Mouse (Mus musculus) mouse trophoblast stem cell (cell line): Measurements from ENCODE around the gene Nudt2.

ENCODE experiments used
- in situ Hi-C, 2 experiments: fragments of 300-500 bp; cut with MseI, MboI; formaldehyde crosslinking; loops; 2 replicates in 1 of 2; 3 replicates in 1 of 2; pipeline ENCODE4 v1.15.1; 2025

The Nudt2 gene

DNA sequence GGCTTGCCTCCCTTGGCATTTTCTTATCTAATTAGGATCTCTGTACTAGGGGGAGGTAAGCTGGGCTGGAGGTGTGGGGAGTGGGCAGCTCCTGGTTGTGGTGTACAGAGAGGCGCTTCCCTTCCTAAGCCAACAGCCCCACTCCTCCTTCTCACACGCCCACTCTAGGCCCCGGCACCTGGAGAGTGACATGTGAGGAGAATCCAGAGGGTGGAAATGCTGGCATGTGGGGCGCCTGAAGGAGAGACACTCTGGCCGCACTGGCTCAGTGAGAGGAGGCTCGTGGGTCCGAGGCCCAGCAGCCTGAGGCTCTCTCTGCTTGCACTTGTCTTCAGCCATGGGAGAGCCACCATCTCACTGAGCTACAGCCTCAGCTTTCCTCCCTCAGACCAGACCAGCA, 53.4 kb downstream of the Nudt2 start:
- in situ Hi-C loops = no loop called here

DNA sequence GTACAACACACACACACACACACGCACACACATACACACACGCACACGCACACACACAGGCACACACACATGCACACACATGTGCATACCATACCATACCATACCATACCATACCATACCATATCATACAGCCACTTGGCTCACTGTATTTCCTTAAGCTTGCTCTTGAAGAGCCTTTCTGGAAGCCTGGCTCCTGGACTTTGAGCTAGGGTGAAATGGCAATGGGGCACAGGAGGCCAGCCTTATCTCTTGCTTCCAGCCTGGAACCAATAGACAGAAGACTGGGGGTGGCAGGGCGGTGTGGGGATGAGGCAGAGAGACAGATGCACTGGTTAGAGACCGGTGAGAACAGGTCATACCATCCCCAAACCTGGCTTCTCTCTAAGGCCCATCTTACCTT, 54.2 kb downstream of the Nudt2 start:
- in situ Hi-C loops = no loop called here

DNA sequence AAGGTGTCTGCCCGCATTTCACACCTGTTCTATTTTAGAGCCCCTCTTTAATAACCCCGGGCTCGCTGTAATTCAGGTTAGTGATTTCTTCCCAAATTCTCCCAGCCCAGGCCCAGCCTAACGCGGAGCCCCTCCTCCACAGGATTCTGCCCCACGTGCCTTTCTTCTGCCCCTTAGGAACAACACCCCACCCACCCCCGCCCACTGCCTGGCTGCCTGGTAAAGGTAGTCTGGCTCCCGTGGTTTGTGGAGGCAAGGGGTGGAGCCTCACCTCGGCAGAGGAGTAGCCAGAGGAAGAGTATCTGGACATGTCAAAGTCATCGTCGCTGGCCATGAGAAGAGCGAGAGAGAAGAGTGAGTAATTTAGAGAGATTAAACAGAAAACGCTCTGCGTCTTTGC, 55.7 kb downstream of the Nudt2 start:
- in situ Hi-C loops = loop anchor here in 1 of 2 experiments (5.0 kb wide), 1 partner anchor 92 kb away; no protein-coding TSS in a partner anchor

DNA sequence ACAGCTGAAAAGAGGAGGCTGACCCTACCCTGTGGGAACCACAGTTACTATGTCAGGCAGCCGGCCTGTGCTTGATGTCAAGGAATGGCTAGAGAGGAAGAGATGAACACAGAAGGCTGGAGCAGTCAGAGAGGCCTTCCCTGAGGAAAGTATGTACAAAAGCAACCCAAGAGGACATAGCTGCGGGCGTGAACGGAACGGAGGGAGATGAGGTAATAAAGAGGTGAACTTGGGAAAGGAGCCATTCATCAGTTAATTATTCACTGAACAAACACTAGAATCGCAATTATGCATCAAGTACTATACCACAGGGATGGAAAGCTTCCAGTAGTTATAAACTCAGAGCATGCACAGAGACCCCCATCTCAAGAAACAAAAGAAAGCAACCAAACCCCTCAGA, 57.2 kb downstream of the Nudt2 start:
- in situ Hi-C loops = loop anchor here in 1 of 2 experiments (5.0 kb wide), 1 partner anchor 90 kb away; no protein-coding TSS in a partner anchor

DNA sequence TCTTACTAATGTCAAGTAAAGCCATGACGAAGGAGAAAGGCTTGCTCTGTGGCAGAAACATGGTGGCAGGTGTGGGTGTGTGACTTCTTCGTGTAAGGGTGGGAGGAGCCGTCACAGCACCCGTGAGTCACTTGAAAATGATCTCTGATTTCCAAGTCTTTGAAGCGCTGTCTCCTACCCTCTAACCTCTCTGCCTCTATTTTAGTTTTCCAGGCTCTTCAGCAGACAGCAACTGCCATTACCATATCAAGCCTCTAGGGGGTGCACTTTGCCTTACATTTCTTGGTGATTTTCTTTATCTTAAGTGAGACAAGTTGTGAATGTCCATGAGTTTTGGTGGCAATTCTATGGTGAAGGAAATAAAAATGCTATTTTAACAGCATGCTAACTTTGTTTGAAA, 57.8 kb downstream of the Nudt2 start:
- in situ Hi-C loops = loop anchor here in 1 of 2 experiments (5.0 kb wide), 1 partner anchor 90 kb away; no protein-coding TSS in a partner anchor

DNA sequence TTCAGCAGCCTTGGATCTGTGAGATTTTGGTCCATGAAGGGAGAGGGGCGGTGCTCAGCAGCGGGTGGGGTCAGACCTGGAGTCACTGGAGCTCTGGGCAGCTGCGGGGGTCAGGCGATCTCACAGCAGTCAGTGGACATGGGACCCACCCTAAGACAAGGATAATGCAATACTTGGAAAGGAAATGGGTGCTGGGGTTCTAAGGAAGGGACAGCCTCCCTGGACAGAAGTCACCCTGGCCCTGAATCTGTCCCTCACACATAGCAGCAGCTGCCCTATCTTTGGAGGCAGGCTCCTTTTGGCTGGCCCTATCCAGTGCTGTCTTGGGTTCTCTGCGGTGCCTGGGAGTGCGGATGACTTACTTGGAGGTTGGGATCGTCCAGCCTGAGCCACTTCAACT, 58.9 kb downstream of the Nudt2 start:
- in situ Hi-C loops = loop anchor here in 1 of 2 experiments (5.0 kb wide), 1 partner anchor 88 kb away; no protein-coding TSS in a partner anchor

DNA sequence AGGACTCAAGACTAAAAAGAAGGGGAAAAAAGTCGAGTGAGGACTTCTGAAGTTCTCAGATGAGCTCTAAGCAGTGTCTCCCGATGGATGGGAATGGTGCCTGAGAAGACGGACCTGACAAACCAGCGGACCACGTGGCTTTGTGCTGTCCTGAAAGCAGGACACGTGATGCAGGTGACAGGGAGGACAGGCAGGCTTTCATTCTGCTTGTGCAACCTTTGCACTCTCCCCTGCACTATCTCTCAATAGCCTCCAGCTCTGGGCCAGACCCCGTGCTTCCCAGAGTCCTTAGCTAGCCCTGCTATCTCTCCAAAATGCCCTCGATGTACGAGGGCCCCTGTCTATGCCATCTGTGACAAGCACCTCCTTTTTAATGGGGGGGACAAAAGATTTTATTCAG, 59.9 kb downstream of the Nudt2 start:
- in situ Hi-C loops = loop anchor here in 1 of 2 experiments (5.0 kb wide), 1 partner anchor 87 kb away; no protein-coding TSS in a partner anchor

DNA sequence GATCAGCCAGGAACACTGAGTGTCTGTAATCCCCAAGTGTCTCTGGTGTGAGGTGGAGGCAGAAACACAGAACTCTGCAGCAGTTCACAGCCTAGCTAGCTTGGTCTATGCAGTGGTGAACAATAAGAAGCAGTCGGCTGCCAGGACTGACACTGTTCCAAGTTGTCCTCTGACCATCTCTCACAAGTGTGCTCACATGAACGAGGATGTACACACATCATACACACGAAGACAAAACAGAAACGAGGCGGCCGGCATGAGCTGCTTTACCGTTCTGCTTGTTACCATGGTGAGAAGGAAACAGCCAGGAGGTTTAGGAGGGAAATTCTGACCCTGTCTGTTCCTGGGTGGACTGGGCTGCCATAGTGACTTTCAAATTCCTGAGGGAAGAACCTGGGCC, 61.6 kb downstream of the Nudt2 start:
- in situ Hi-C loops = no loop called here

DNA sequence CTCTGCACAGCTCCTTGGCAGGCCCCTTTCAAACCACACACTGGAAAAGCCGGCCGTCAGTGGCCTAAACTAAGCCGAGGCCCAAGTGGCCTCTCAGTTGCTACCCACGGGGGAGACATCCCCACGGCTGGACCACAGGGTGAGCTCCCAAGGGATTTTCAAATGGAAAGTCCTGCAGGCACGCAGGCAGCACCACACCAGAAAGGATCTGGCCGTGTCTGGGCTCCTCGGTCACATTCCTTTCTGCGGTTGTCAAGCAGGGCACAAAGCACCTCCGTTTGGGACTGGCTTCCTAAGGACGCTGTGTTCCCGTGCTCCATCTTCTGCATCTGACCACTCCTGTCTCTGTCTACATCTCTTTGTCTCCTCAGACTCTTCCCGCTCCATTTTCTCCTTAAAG, 62.1 kb downstream of the Nudt2 start:
- in situ Hi-C loops = no loop called here

DNA sequence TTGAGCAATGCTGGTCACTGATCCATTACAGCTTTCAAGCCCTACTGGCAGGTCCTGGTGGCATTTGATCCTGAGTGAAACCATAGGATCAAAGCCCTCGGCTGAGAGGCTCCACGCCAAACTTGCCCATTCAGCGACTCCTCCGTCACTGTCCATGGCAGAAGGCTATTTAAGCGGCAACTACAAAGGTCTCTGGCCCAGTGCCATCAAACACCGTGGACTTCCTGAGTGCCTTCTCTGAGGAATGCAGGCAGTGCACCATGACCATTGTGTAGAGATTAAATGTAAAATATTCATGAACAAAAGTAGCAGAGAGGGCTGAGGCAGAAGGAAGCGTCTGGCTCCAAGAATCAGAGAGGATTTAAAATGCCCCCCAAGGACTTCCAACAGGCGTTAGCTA, 63.0 kb downstream of the Nudt2 start:
- in situ Hi-C loops = no loop called here
